Mouse (Mus musculus): ENCODE results near the gene Nvl. TPM values are rescaled to one million over a fixed set of nuclear protein-coding genes. Genes with fewer than 3 reads are reported as not detected.
A peak's percentile ranks its signal among the peaks of the same experiment; 100 is the strongest.

The Nvl gene
- 19.6 and 20.0 TPM in 2 replicates for polyA plus RNA-seq (2016; fragmentation: Nextera tagmentation; extraction: Ambion mirVana)

GRCm38 (mm10) chr1:181143950-181144836, at the start of gene Nvl, which contains the start of gene Cnih4:
TSS of gene Nvl (minus strand) at chr1:181144204.
TSS of gene Cnih4 (plus strand) at chr1:181144693.
- H3K9ac ChIP-seq: peak within 1 kb of the TSS; percentile 80
- under 1% methylated on average over 52 of the region's 52 CpGs for WGBS (ENCODE audit: insufficient replicate concordance)
- ATAC-seq: peak; percentile 97
- H3K4me3 ChIP-seq: peak within 1 kb of the TSS; percentile 80
- H3K9me3 ChIP-seq (replicated peaks): no peaks in the 10 kb centered on the region
- peak within 1 kb of the TSS; percentile 76 for H3K4me2 ChIP-seq
- peaks cover 36% of the 10 kb centered on the region for H3K36me3 ChIP-seq
- H3K27ac ChIP-seq: peak within 1 kb of the TSS; percentile 97
- H3K27me3 ChIP-seq (replicated peaks): no peaks in the 10 kb centered on the region
- peaks cover 52% of the 10 kb centered on the region for H3K4me1 ChIP-seq

- Histone ChIP-seq H3K27me3 (replicated peaks) (no peaks in the 10 kb centered on the region), H3K4me2 (no peak overlapping the region), H3K9me3 (replicated peaks) (no peaks in the 10 kb centered on the region), H3K4me3 (no peak overlapping the region), H3K36me3 (peaks cover 97% of the 10 kb centered on the region), H3K9ac (no peak overlapping the region), H3K4me1 (peaks cover 12% of the 10 kb centered on the region), H3K27ac (peak overlapping the region; percentile 50; the same call in 1 of the 2 replicates)
- 57% methylated on average over 4 of the region's 4 CpGs for WGBS (ENCODE audit: insufficient replicate concordance)
- ATAC-seq: peak; percentile 67; the same call in 1 of the 2 replicates
Observed at GRCm38 (mm10) chr1:181188925-181189324, 44.9 kb upstream of the Nvl start.

- no peak overlapping the region for H3K4me3 ChIP-seq
- H3K36me3 ChIP-seq: peaks cover 80% of the 10 kb centered on the region
Observed at GRCm38 (mm10) chr1:181170210-181170609, 26.2 kb upstream of the Nvl start.

GRCm38 (mm10) chr1:181168377-181168776, 24.4 kb upstream of the Nvl start:
- peaks cover 81% of the 10 kb centered on the region for H3K36me3 ChIP-seq

More at GRCm38 (mm10) chr1:181170210-181170609, 26.2 kb upstream of the Nvl start:
- WGBS (ENCODE audit: insufficient replicate concordance): 39% methylated on average over 8 of the region's 8 CpGs
- no peak overlapping the region for H3K4me2 ChIP-seq
- H3K9me3 ChIP-seq (replicated peaks): no peaks in the 10 kb centered on the region
- H3K4me1 ChIP-seq: no peaks in the 10 kb centered on the region
- H3K9ac ChIP-seq: no peak overlapping the region
- peak overlapping the region; percentile 38 for H3K27ac ChIP-seq
- ATAC-seq: no peak
- H3K27me3 ChIP-seq (replicated peaks): no peaks in the 10 kb centered on the region

GRCm38 (mm10) chr1:181167816-181168215, 23.8 kb upstream of the Nvl start:
- Histone ChIP-seq H3K9ac (no peak overlapping the region), H3K9me3 (replicated peaks) (no peaks in the 10 kb centered on the region), H3K27ac (no peak overlapping the region), H3K36me3 (peaks cover 83% of the 10 kb centered on the region), H3K4me3 (no peak overlapping the region), H3K4me2 (no peak overlapping the region), H3K4me1 (no peaks in the 10 kb centered on the region), H3K27me3 (replicated peaks) (no peaks in the 10 kb centered on the region)
- ATAC-seq: no peak
- WGBS (ENCODE audit: insufficient replicate concordance): 80% methylated on average over 2 of the region's 2 CpGs

More at GRCm38 (mm10) chr1:181168377-181168776, 24.4 kb upstream of the Nvl start:
- Histone ChIP-seq H3K4me3 (no peak overlapping the region), H3K4me1 (no peaks in the 10 kb centered on the region), H3K9ac (no peak overlapping the region), H3K9me3 (replicated peaks) (no peaks in the 10 kb centered on the region), H3K27me3 (replicated peaks) (no peaks in the 10 kb centered on the region), H3K4me2 (no peak overlapping the region), H3K27ac (no peak overlapping the region)
- no peak for ATAC-seq
- 68% methylated on average over 3 of the region's 3 CpGs for WGBS (ENCODE audit: insufficient replicate concordance)

- 42% methylated on average over 5 of the region's 5 CpGs for WGBS (ENCODE audit: insufficient replicate concordance)
- Histone ChIP-seq H3K9me3 (replicated peaks) (no peaks in the 10 kb centered on the region), H3K27me3 (replicated peaks) (no peaks in the 10 kb centered on the region)
Observed at GRCm38 (mm10) chr1:181151541-181151940, 7.5 kb upstream of the Nvl start.

GRCm38 (mm10) chr1:181150827-181151534, 7.0 kb upstream of the Nvl start:
- peaks cover 60% of the 10 kb centered on the region for H3K4me1 ChIP-seq
- peak; percentile 84 for ATAC-seq
- no peaks in the 10 kb centered on the region for H3K27me3 ChIP-seq (replicated peaks)
- H3K9ac ChIP-seq: peak overlapping the region; percentile 98
- peaks cover 25% of the 10 kb centered on the region for H3K36me3 ChIP-seq
- H3K9me3 ChIP-seq (replicated peaks): no peaks in the 10 kb centered on the region
- H3K4me2 ChIP-seq: peak overlapping the region; percentile 94
- H3K4me3 ChIP-seq: peak overlapping the region; percentile 96
- H3K27ac ChIP-seq: peak overlapping the region; percentile 88
- WGBS (ENCODE audit: insufficient replicate concordance): under 1% methylated on average over 41 of the region's 59 CpGs

More at GRCm38 (mm10) chr1:181151541-181151940, 7.5 kb upstream of the Nvl start:
- Histone ChIP-seq H3K4me1 (peaks cover 55% of the 10 kb centered on the region), H3K4me3 (peak overlapping the region; percentile 96), H3K27ac (peak overlapping the region; percentile 88), H3K4me2 (peak overlapping the region; percentile 94), H3K9ac (peak overlapping the region; percentile 98), H3K36me3 (peaks cover 29% of the 10 kb centered on the region)
- no peak for ATAC-seq

GRCm38 (mm10) chr1:181150431-181150826, 6.4 kb upstream of the Nvl start:
- peak overlapping the region; percentile 45; the same call in 1 of the 2 replicates for H3K27ac ChIP-seq
- 66% methylated on average over 3 of the region's 3 CpGs for WGBS (ENCODE audit: insufficient replicate concordance)
- peaks cover 19% of the 10 kb centered on the region for H3K36me3 ChIP-seq
- H3K4me1 ChIP-seq: peaks cover 65% of the 10 kb centered on the region
- H3K27me3 ChIP-seq (replicated peaks): no peaks in the 10 kb centered on the region
- peak overlapping the region; percentile 96; the same call in 1 of the 2 replicates for H3K4me3 ChIP-seq
- no peak overlapping the region for H3K9ac ChIP-seq
- peak overlapping the region; percentile 94 for H3K4me2 ChIP-seq
- ATAC-seq: 0 out of 2 replicates have a peak, but pooled peaks have one; percentile 2
- no peaks in the 10 kb centered on the region for H3K9me3 ChIP-seq (replicated peaks)

GRCm38 (mm10) chr1:181149373-181150017, 5.5 kb upstream of the Nvl start:
- Histone ChIP-seq H3K27me3 (replicated peaks) (no peaks in the 10 kb centered on the region), H3K4me3 (no peak overlapping the region), H3K27ac (peak overlapping the region; percentile 75), H3K9ac (no peak overlapping the region), H3K4me1 (peaks cover 69% of the 10 kb centered on the region), H3K36me3 (peaks cover 10% of the 10 kb centered on the region; the same call in 1 of the 2 replicates), H3K9me3 (replicated peaks) (no peaks in the 10 kb centered on the region), H3K4me2 (peak overlapping the region; percentile 54)
- 61% methylated on average over 3 of the region's 3 CpGs for WGBS (ENCODE audit: insufficient replicate concordance)
- no peak for ATAC-seq

- H3K36me3 ChIP-seq: 0 out of 2 replicates have a peak, but pooled peaks cover 3% of the 10 kb centered on the region
- no peak overlapping the region; the same call in 1 of the 2 replicates for H3K9ac ChIP-seq
- peaks cover 69% of the 10 kb centered on the region for H3K4me1 ChIP-seq
- H3K4me3 ChIP-seq: peak overlapping the region; percentile 3
- ATAC-seq: peak; percentile 39; the same call in 1 of the 2 replicates
- WGBS (ENCODE audit: insufficient replicate concordance): 25% methylated on average over 5 of the region's 5 CpGs
- H3K27me3 ChIP-seq (replicated peaks): no peaks in the 10 kb centered on the region
- no peaks in the 10 kb centered on the region for H3K9me3 ChIP-seq (replicated peaks)
- H3K27ac ChIP-seq: peak overlapping the region; percentile 75
- peak overlapping the region; percentile 54 for H3K4me2 ChIP-seq
Observed at GRCm38 (mm10) chr1:181148540-181148939, 4.5 kb upstream of the Nvl start.

- Histone ChIP-seq H3K4me1 (peaks cover 67% of the 10 kb centered on the region), H3K4me3 (peak overlapping the region; percentile 80), H3K27ac (no peak overlapping the region; the same call in 1 of the 2 replicates), H3K9ac (peak overlapping the region; percentile 80), H3K4me2 (peak overlapping the region; percentile 76), H3K27me3 (replicated peaks) (no peaks in the 10 kb centered on the region), H3K36me3 (peaks cover 16% of the 10 kb centered on the region), H3K9me3 (replicated peaks) (no peaks in the 10 kb centered on the region)
- 74% methylated on average over 2 of the region's 2 CpGs for WGBS (ENCODE audit: insufficient replicate concordance)
- ATAC-seq: no peak
Observed at GRCm38 (mm10) chr1:181146187-181146586, 2.2 kb upstream of the Nvl start.
